Mouse (Mus musculus) testis, adult 2 months (tissue): ENCODE results near the gene Plpp1.

Source experiments
- CTCF ChIP-seq: fragments of 200-500 bp; IDR thresholded peaks from 2 replicates; pipeline ENCODE4 v1.5.1; 2012; ENCODE audit warnings: low read depth, mild to moderate bottlenecking, inconsistent platforms, low read length, moderate library complexity; ENCODE audit not compliant: control insufficient read depth, insufficient read depth, insufficient replicate concordance
- POLR2A ChIP-seq: fragments of 200-500 bp; IDR thresholded peaks from 2 replicates; pipeline ENCODE4 v1.6.1; 2012; ENCODE audit warnings: low read depth, mild to moderate bottlenecking, inconsistent platforms, low read length, moderate library complexity; ENCODE audit not compliant: control insufficient read depth

DNA sequence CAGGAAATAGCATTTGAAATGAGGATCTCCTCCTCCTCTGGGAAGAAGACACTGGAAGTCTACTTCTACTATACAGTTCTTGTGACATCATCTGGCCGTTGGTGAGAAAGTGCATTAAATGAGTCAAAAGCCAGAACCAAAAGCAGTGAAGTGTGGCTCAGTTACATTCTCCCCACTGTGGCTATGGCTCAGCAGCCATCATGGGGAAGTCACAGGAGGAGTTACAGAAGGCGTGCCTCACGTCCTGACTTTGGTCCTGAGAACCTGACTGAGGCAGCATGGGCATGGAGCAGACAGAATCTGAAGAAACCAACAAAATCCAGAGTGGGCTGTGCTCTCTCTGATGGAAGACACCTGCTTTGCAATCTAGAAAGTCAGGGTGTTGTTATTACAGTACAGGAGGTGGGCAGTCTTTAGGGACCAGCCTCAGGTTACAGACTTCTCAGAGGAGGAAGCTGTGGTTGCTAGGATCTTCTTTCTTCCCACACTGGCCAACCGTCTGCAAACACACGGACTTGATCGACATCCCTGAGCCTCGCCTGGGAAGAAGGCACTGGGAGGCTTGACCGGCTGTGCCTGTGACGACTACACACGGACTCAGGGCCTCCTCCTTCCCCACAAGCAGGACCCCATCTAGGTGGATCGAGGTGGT lies 69.6 kb downstream of the Plpp1 start:
- no peak for TF ChIP-seq POLR2A
- no peak for TF ChIP-seq CTCF
